Mouse (Mus musculus): ENCODE data around the gene Plcd1. TPM values are rescaled to one million over a fixed set of nuclear protein-coding genes. Genes with fewer than 3 reads are reported as not detected.

Plcd1 gene
- polyA plus RNA-seq, 1 experiment from 2014 or later: 2.8 TPM

GRCm38 (mm10) chr9:119087309-119087708 lies 6.0 kb downstream of the Plcd1 start:
- Histone ChIP-seq H3K27ac (no peak overlapping the region), H3K36me3 (no peaks in the 10 kb centered on the region), H3K27me3 (replicated peaks) (peaks cover 67% of the 10 kb centered on the region), H3K9ac (no peak overlapping the region), H3K4me2 (peak overlapping the region; percentile 66; the same call in 1 of the 2 replicates), H3K4me1 (peaks cover 13% of the 10 kb centered on the region), H3K9me3 (replicated peaks) (no peaks in the 10 kb centered on the region), H3K4me3 (peak overlapping the region; percentile 44; the same call in 1 of the 2 replicates)
- ATAC-seq: no peak
- 64% methylated on average over 5 of the region's 5 CpGs for WGBS (ENCODE audit: insufficient replicate concordance)

DNA sequence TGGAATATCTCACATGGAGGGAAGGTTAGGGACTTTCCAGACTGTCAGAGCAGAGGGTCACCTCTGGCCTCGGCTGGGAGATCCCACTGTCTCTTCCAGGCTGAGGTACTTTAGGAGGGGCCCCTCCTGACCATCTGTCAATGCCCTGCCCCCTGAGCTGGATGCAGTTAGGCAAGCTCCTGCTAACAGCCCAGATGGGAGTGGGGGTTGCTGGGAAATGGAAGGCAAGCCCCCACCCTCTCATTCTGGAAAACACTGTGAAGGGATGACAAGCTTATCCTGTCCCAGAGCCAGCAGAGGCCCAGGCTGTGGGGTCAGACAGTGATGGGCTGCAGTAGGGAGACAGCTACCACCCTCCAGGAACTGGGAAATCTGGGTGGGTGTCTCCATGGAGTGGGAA lies 6.9 kb downstream of the Plcd1 start:
- Histone ChIP-seq H3K4me1 (peaks cover 13% of the 10 kb centered on the region), H3K27ac (no peak overlapping the region), H3K9ac (no peak overlapping the region), H3K4me2 (no peak overlapping the region), H3K4me3 (no peak overlapping the region), H3K36me3 (no peaks in the 10 kb centered on the region), H3K9me3 (replicated peaks) (no peaks in the 10 kb centered on the region), H3K27me3 (replicated peaks) (peaks cover 59% of the 10 kb centered on the region)
- no peak for ATAC-seq
- WGBS (ENCODE audit: insufficient replicate concordance): 39% methylated on average over 1 of the region's 1 CpGs

GRCm38 (mm10) chr9:119083966-119084365 lies 9.3 kb downstream of the Plcd1 start:
- no peak overlapping the region for H3K4me3 ChIP-seq
- ATAC-seq: no peak

GRCm38 (mm10) chr9:119082656-119083430 lies 10.5 kb downstream of the Plcd1 start:
- H3K27me3 ChIP-seq (replicated peaks): peaks cover 27% of the 10 kb centered on the region; the same call in 1 of the 2 replicates
- WGBS (ENCODE audit: insufficient replicate concordance): 60% methylated on average over 7 of the region's 7 CpGs
- H3K4me2 ChIP-seq: no peak overlapping the region
- no peak for ATAC-seq
- H3K27ac ChIP-seq: peak overlapping the region; percentile 41; the same call in 1 of the 2 replicates
- no peaks in the 10 kb centered on the region for H3K9me3 ChIP-seq (replicated peaks)
- no peak overlapping the region for H3K4me3 ChIP-seq
- H3K36me3 ChIP-seq: no peaks in the 10 kb centered on the region
- peaks cover 3% of the 10 kb centered on the region for H3K4me1 ChIP-seq
- no peak overlapping the region for H3K9ac ChIP-seq

More at GRCm38 (mm10) chr9:119083966-119084365, 9.3 kb downstream of the Plcd1 start:
- H3K9me3 ChIP-seq (replicated peaks): no peaks in the 10 kb centered on the region
- H3K27me3 ChIP-seq (replicated peaks): peaks cover 36% of the 10 kb centered on the region; the same call in 1 of the 2 replicates
- no peak overlapping the region for H3K9ac ChIP-seq
- peaks cover 13% of the 10 kb centered on the region for H3K4me1 ChIP-seq
- no peak overlapping the region for H3K4me2 ChIP-seq
- H3K27ac ChIP-seq: no peak overlapping the region
- no peaks in the 10 kb centered on the region for H3K36me3 ChIP-seq
- 49% methylated on average over 10 of the region's 10 CpGs for WGBS (ENCODE audit: insufficient replicate concordance)

GRCm38 (mm10) chr9:119082039-119082438 lies 11.3 kb downstream of the Plcd1 start:
- WGBS (ENCODE audit: insufficient replicate concordance): 45% methylated on average over 8 of the region's 8 CpGs
- Histone ChIP-seq H3K4me2 (no peak overlapping the region), H3K27me3 (replicated peaks) (peaks cover 19% of the 10 kb centered on the region; the same call in 1 of the 2 replicates), H3K27ac (peak overlapping the region; percentile 41; the same call in 1 of the 2 replicates), H3K4me3 (no peak overlapping the region), H3K9ac (no peak overlapping the region), H3K4me1 (no peaks in the 10 kb centered on the region; the same call in 1 of the 2 replicates), H3K36me3 (no peaks in the 10 kb centered on the region), H3K9me3 (replicated peaks) (no peaks in the 10 kb centered on the region)
- ATAC-seq: 0 out of 2 replicates have a peak, but pooled peaks have one; percentile 13

DNA sequence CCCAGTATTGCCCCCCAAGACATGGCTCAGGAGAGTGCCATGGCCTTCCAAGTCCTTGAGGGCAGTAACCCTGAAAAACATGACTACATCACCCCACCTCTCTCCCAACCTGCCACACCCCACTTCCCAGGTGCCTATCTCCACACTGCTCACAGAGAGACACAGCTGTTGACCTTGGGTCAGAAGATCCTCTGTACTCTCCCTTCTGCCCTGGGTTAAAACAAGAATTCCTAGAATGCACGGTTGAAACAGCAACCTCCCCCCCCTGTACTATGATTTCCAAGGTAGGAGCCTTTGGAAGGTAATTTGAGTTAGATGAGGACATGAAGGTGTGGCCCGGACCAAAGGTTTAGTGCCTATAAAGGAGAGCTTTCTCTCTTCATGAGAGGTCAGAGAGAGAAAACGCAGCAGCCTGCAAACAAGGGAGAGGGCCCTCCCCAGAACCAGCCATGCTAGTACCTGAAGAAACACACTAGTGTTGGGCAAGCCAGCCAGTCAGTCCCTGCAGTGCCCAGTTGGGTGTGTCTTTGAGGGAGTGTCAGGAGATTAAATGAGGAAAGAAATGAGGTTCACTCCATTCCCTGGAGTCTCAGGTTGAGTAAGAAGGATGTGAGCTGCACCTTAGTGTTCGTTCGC lies 13.1 kb downstream of the Plcd1 start:
- H3K4me3 ChIP-seq: no peak overlapping the region
- H3K9me3 ChIP-seq (replicated peaks): no peaks in the 10 kb centered on the region
- H3K27ac ChIP-seq: no peak overlapping the region
- 62% methylated on average over 5 of the region's 5 CpGs for WGBS (ENCODE audit: insufficient replicate concordance)
- no peaks in the 10 kb centered on the region for H3K36me3 ChIP-seq
- 0 out of 2 replicates have a peak, but pooled peaks cover 1% of the 10 kb centered on the region for H3K27me3 ChIP-seq (replicated peaks)
- H3K9ac ChIP-seq: no peak overlapping the region
- H3K4me1 ChIP-seq: no peaks in the 10 kb centered on the region; the same call in 1 of the 2 replicates
- H3K4me2 ChIP-seq: no peak overlapping the region
- ATAC-seq: no peak

- 43% methylated on average over 16 of the region's 16 CpGs for WGBS (ENCODE audit: insufficient replicate concordance)
- ATAC-seq: peak; percentile 13; the same call in 1 of the 2 replicates
- H3K27me3 ChIP-seq (replicated peaks): no peaks in the 10 kb centered on the region
- H3K4me2 ChIP-seq: no peak overlapping the region
- H3K9me3 ChIP-seq (replicated peaks): no peaks in the 10 kb centered on the region
- H3K4me3 ChIP-seq: no peak overlapping the region
- no peaks in the 10 kb centered on the region for H3K4me1 ChIP-seq
- H3K36me3 ChIP-seq: no peaks in the 10 kb centered on the region
- H3K27ac ChIP-seq: no peak overlapping the region
- H3K9ac ChIP-seq: no peak overlapping the region
These were observed 17.6 kb downstream of the Plcd1 start for GRCm38 (mm10) chr9:119075685-119076084.

DNA sequence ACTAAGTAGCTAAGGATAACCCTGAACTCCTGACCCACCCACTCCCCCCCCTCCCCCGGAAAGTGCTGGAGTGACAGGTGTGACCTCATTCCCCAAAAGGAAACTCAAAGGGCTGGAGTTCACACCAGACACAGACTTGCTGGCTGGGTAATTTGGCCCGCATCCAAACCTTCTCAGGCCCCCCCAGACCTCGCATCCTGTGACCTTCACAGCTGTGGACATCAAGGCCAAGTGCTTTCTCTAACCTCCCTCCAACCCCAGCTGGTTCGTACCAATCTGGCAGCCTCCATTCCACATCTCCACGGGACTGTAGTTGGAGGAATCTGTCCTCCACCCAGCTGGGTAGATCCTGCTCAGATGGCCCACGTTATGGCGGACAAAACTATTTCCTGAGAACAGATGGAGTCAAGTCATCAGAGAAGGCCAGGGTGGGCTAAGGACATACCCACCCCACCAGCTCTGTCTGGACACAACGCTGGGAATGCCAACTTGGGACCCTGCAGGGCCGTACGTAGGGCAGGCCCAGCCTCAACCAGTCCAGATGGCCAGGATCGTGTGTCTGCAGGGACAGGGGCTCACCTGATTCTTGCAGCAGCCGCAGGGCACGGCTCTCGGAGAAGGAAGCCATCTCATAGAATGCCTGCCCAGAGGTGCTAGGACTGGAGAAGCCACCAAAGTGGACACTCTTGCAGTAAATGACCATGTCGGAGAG lies 20.0 kb downstream of the Plcd1 start:
- no peak overlapping the region for H3K27ac ChIP-seq
- no peak overlapping the region for H3K4me2 ChIP-seq
- no peaks in the 10 kb centered on the region for H3K36me3 ChIP-seq
- H3K9me3 ChIP-seq (replicated peaks): no peaks in the 10 kb centered on the region
- no peaks in the 10 kb centered on the region for H3K4me1 ChIP-seq
- H3K9ac ChIP-seq: no peak overlapping the region
- no peak for ATAC-seq
- 73% methylated on average over 15 of the region's 15 CpGs for WGBS (ENCODE audit: insufficient replicate concordance)
- no peak overlapping the region for H3K4me3 ChIP-seq
- no peaks in the 10 kb centered on the region for H3K27me3 ChIP-seq (replicated peaks)

DNA sequence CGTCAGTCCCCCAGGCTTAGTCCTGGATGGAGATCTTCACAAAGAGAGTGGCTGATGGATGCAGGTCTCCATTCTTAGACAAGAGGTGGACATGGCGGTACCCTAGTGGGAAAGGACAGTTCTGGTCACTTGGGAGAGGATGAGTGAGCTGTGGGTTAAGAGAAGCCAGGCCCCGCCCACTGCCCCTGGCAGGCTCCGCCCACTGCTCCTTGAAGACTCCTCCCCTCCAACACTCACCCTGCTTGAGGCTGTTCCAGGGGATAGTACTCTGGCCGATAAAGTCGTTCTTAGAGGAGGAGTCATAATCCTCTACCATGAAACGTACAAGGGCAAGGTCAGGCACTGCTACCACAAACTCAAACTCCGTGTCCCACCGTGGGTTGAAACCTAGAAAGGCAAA lies 21.5 kb downstream of the Plcd1 start:
- H3K9me3 ChIP-seq (replicated peaks): no peaks in the 10 kb centered on the region
- no peak overlapping the region for H3K9ac ChIP-seq
- no peaks in the 10 kb centered on the region for H3K4me1 ChIP-seq
- no peak overlapping the region for H3K4me3 ChIP-seq
- H3K36me3 ChIP-seq: no peaks in the 10 kb centered on the region
- 63% methylated on average over 9 of the region's 9 CpGs for WGBS (ENCODE audit: insufficient replicate concordance)
- no peak overlapping the region for H3K4me2 ChIP-seq
- no peaks in the 10 kb centered on the region for H3K27me3 ChIP-seq (replicated peaks)
- H3K27ac ChIP-seq: no peak overlapping the region
- no peak for ATAC-seq

- no peak for ATAC-seq
- WGBS (ENCODE audit: insufficient replicate concordance): 69% methylated on average over 13 of the region's 13 CpGs
These were observed 23.0 kb downstream of the Plcd1 start for GRCm38 (mm10) chr9:119070173-119070825.

GRCm38 (mm10) chr9:119068266-119068665 lies 25.0 kb downstream of the Plcd1 start:
- peaks cover 11% of the 10 kb centered on the region for H3K4me1 ChIP-seq
- no peak overlapping the region for H3K9ac ChIP-seq
- no peaks in the 10 kb centered on the region for H3K9me3 ChIP-seq (replicated peaks)
- no peak overlapping the region for H3K4me3 ChIP-seq
- no peak for ATAC-seq
- H3K4me2 ChIP-seq: no peak overlapping the region
- H3K36me3 ChIP-seq: no peaks in the 10 kb centered on the region
- no peaks in the 10 kb centered on the region; the same call in 1 of the 2 replicates for H3K27me3 ChIP-seq (replicated peaks)
- no peak overlapping the region for H3K27ac ChIP-seq
- WGBS (ENCODE audit: insufficient replicate concordance): 82% methylated on average over 11 of the region's 11 CpGs

More at GRCm38 (mm10) chr9:119070173-119070825, 23.0 kb downstream of the Plcd1 start:
- Histone ChIP-seq H3K4me3 (no peak overlapping the region), H3K9me3 (replicated peaks) (no peaks in the 10 kb centered on the region), H3K36me3 (no peaks in the 10 kb centered on the region), H3K27ac (no peak overlapping the region), H3K27me3 (replicated peaks) (no peaks in the 10 kb centered on the region; the same call in 1 of the 2 replicates), H3K4me1 (no peaks in the 10 kb centered on the region), H3K9ac (no peak overlapping the region), H3K4me2 (no peak overlapping the region)
